Mouse (Mus musculus) heart, adult 11 months (tissue): ENCODE measurements around the gene Trappc2l.
A peak's percentile ranks its signal among the peaks of the same experiment; 100 is the strongest.

Experiments
- DNase-seq: peaks from one replicate; pipeline ENCODE4 v3.0.0; 2022

Trappc2l gene

GRCm38 (mm10) chr8:122584981-122585380 is 26.5 kb upstream of the Trappc2l start:
- no peak for DNase-seq

GRCm38 (mm10) chr8:122585411-122585891 is 26.0 kb upstream of the Trappc2l start:
- no peak for DNase-seq

- no peak for DNase-seq
Observed at GRCm38 (mm10) chr8:122586171-122586570, 25.3 kb upstream of the Trappc2l start.

GRCm38 (mm10) chr8:122586749-122587148 is 24.7 kb upstream of the Trappc2l start:
- DNase-seq: no peak

- DNase-seq: no peak
Observed at GRCm38 (mm10) chr8:122593240-122593639, 18.2 kb upstream of the Trappc2l start.

- DNase-seq: no peak
Observed at GRCm38 (mm10) chr8:122593783-122594507, 17.5 kb upstream of the Trappc2l start.

- no peak for DNase-seq
Observed at GRCm38 (mm10) chr8:122596031-122596430, 15.4 kb upstream of the Trappc2l start.

- no peak for DNase-seq
Observed at GRCm38 (mm10) chr8:122600666-122601065, 10.8 kb upstream of the Trappc2l start.

GRCm38 (mm10) chr8:122604640-122605039 is 6.8 kb upstream of the Trappc2l start:
- DNase-seq: no peak

GRCm38 (mm10) chr8:122605367-122605766 is 6.1 kb upstream of the Trappc2l start:
- DNase-seq: no peak

- DNase-seq: no peak
Observed at GRCm38 (mm10) chr8:122606810-122607209, 4.6 kb upstream of the Trappc2l start.

GRCm38 (mm10) chr8:122610209-122610608 is 1.2 kb upstream of the Trappc2l start:
- DNase-seq: no peak

GRCm38 (mm10) chr8:122610612-122611277 is 695 bp upstream of the Trappc2l start:
- no peak for DNase-seq

GRCm38 (mm10) chr8:122616181-122616905 is 4.9 kb downstream of the Trappc2l start:
- peak; percentile 96 for DNase-seq

GRCm38 (mm10) chr8:122617947-122618546 is 6.6 kb downstream of the Trappc2l start:
- peak; percentile 97 for DNase-seq

- DNase-seq: no peak
Observed at GRCm38 (mm10) chr8:122618660-122619378, 7.4 kb downstream of the Trappc2l start.

GRCm38 (mm10) chr8:122620446-122620845 is 9.0 kb downstream of the Trappc2l start:
- no peak for DNase-seq

GRCm38 (mm10) chr8:122622727-122623126 is 11.3 kb downstream of the Trappc2l start, which contains the start of gene Pabpn1l:
Gene Pabpn1l, minus strand, starts transcription at chr8:122622739.
- no peak for DNase-seq

- peak; percentile 98 for DNase-seq
Observed at GRCm38 (mm10) chr8:122623844-122624642, 12.6 kb downstream of the Trappc2l start.

GRCm38 (mm10) chr8:122624653-122625052 is 13.2 kb downstream of the Trappc2l start:
- DNase-seq: no peak

- DNase-seq: no peak
Observed at GRCm38 (mm10) chr8:122625811-122626210, 14.4 kb downstream of the Trappc2l start.
